Mouse (Mus musculus) neural tube, embryonic 15.5 days (tissue): Measurements from ENCODE around the gene Spint4. TPM values are rescaled to one million over a fixed set of nuclear protein-coding genes. Genes with fewer than 3 reads are reported as not detected.
A peak's percentile ranks its signal among the peaks of the same experiment; 100 is the strongest.

ENCODE experiments used
- ATAC-seq: fragments of 200-750 bp; cut with Nextera tagmentation; 2 replicates; pipeline ENCODE4 v1.8.0; 2017; ENCODE audit warnings: mild to moderate bottlenecking, moderate TSS enrichment, moderate library complexity; ENCODE audit not compliant: low FRiP score
- H3K27ac ChIP-seq: fragments of 300-500 bp; sonication (generic); replicated peaks from 2 replicates; pipeline ENCODE4 v1.5.1; 2015; ENCODE audit warnings: mild to moderate bottlenecking, inconsistent platforms
- H3K27me3 ChIP-seq: fragments of 300-500 bp; sonication (generic); replicated peaks from 2 replicates; pipeline ENCODE4 v1.6.1; 2015; ENCODE audit warnings: inconsistent platforms
- H3K36me3 ChIP-seq: fragments of 300-500 bp; sonication (generic); 2 replicates; pipeline ENCODE4 v1.6.1; 2015; ENCODE audit warnings: inconsistent platforms
- H3K4me1 ChIP-seq: fragments of 300-500 bp; sonication (generic); 2 replicates; pipeline ENCODE4 v1.6.1; 2015; ENCODE audit warnings: inconsistent platforms
- H3K4me2 ChIP-seq: fragments of 300-500 bp; sonication (generic); 2 replicates; pipeline ENCODE4 v1.6.1; 2015; ENCODE audit warnings: inconsistent platforms, mild to moderate bottlenecking, moderate library complexity
- H3K4me3 ChIP-seq: fragments of 300-500 bp; sonication (generic); replicated peaks from 2 replicates; pipeline ENCODE4 v1.5.1; 2015; ENCODE audit warnings: mild to moderate bottlenecking, inconsistent platforms
- H3K9ac ChIP-seq: fragments of 300-500 bp; sonication (generic); replicated peaks from 2 replicates; pipeline ENCODE4 v1.6.1; 2015; ENCODE audit warnings: mild to moderate bottlenecking, inconsistent platforms
- H3K9me3 ChIP-seq: fragments of 300-500 bp; sonication (generic); replicated peaks from 2 replicates; pipeline ENCODE4 v1.6.1; 2016; ENCODE audit warnings: inconsistent platforms
- WGBS: fragments of 180-500 bp; shearing (Covaris S2); methylation state at CpG from one replicate; pipeline ENCODE4 v1.1.7; 2015; ENCODE audit warnings: mixed read lengths; 5-methylcytosine and 5-hydroxymethylcytosine counted together
- polyA plus RNA-seq: library from polyadenylated mRNA; unstranded; fragments of >200 nt; fragmentation: Nextera tagmentation; extraction: Ambion mirVana; gene quantifications from 2 replicates; pipeline ENCODE4 v1.2.1, GENCODE M21; 2015

Spint4 gene
- polyA plus RNA-seq, 1 experiment from 2014 or later: not detected

GRCm38 (mm10) chr2:164734839-164735238 is 36.5 kb downstream of the Spint4 start:
- Histone ChIP-seq H3K9ac (no peak overlapping the region), H3K4me1 (no peaks in the 10 kb centered on the region), H3K9me3 (no peaks in the 10 kb centered on the region), H3K36me3 (no peaks in the 10 kb centered on the region), H3K27ac (no peak overlapping the region), H3K4me3 (no peak overlapping the region), H3K27me3 (no peaks in the 10 kb centered on the region; the same call in 1 of the 2 replicates), H3K4me2 (no peak overlapping the region)
- ATAC-seq: no peak
- 89% methylated on average over 5 of the region's 5 CpGs for WGBS

GRCm38 (mm10) chr2:164735446-164735845 is 37.1 kb downstream of the Spint4 start:
- Histone ChIP-seq H3K36me3 (no peaks in the 10 kb centered on the region), H3K9me3 (no peaks in the 10 kb centered on the region), H3K4me1 (no peaks in the 10 kb centered on the region), H3K9ac (no peak overlapping the region), H3K27ac (no peak overlapping the region), H3K27me3 (no peaks in the 10 kb centered on the region; the same call in 1 of the 2 replicates), H3K4me2 (no peak overlapping the region), H3K4me3 (no peak overlapping the region)
- ATAC-seq: no peak
- WGBS: 88% methylated on average over 5 of the region's 5 CpGs

- Histone ChIP-seq H3K36me3 (no peaks in the 10 kb centered on the region), H3K27ac (no peak overlapping the region), H3K9ac (no peak overlapping the region), H3K4me2 (no peak overlapping the region), H3K4me1 (no peaks in the 10 kb centered on the region), H3K9me3 (no peaks in the 10 kb centered on the region), H3K4me3 (no peak overlapping the region), H3K27me3 (no peaks in the 10 kb centered on the region)
- 76% methylated on average over 3 of the region's 3 CpGs for WGBS
- ATAC-seq: no peak
Observed at GRCm38 (mm10) chr2:164737377-164738090, 39.2 kb downstream of the Spint4 start.

GRCm38 (mm10) chr2:164739876-164740275 is 41.6 kb downstream of the Spint4 start:
- H3K27me3 ChIP-seq: no peaks in the 10 kb centered on the region
- H3K36me3 ChIP-seq: no peaks in the 10 kb centered on the region
- 71% methylated on average over 7 of the region's 7 CpGs for WGBS
- H3K27ac ChIP-seq: no peak overlapping the region
- peaks cover 1% of the 10 kb centered on the region for H3K4me1 ChIP-seq
- no peaks in the 10 kb centered on the region for H3K9me3 ChIP-seq
- no peak overlapping the region for H3K9ac ChIP-seq
- H3K4me2 ChIP-seq: no peak overlapping the region
- ATAC-seq: no peak
- no peak overlapping the region for H3K4me3 ChIP-seq

- peak overlapping the region; percentile 96 for H3K4me3 ChIP-seq
- no peaks in the 10 kb centered on the region for H3K9me3 ChIP-seq
- ATAC-seq: no peak
- peak overlapping the region; percentile 98 for H3K9ac ChIP-seq
- H3K36me3 ChIP-seq: peaks cover 14% of the 10 kb centered on the region
- peak overlapping the region; percentile 74 for H3K4me2 ChIP-seq
- H3K4me1 ChIP-seq: peaks cover 38% of the 10 kb centered on the region
- 73% methylated on average over 13 of the region's 13 CpGs for WGBS
- no peaks in the 10 kb centered on the region for H3K27me3 ChIP-seq
- no peak overlapping the region for H3K27ac ChIP-seq
Observed at GRCm38 (mm10) chr2:164744987-164745386, 46.7 kb downstream of the Spint4 start.

- Histone ChIP-seq H3K4me3 (peak within 1 kb of the TSS; percentile 96), H3K27ac (peak within 1 kb of the TSS; percentile 76), H3K9me3 (no peaks in the 10 kb centered on the region), H3K4me1 (peaks cover 39% of the 10 kb centered on the region), H3K36me3 (peaks cover 18% of the 10 kb centered on the region), H3K9ac (peak within 1 kb of the TSS; percentile 98), H3K4me2 (peak within 1 kb of the TSS; percentile 74), H3K27me3 (no peaks in the 10 kb centered on the region)
- under 1% methylated on average over 65 of the region's 70 CpGs for WGBS
- ATAC-seq: peak; percentile 95
Observed at GRCm38 (mm10) chr2:164745843-164746479, 47.7 kb downstream of the Spint4 start, which contains the start of the genes Wfdc3 and Dnttip1. Gene Wfdc3 (minus strand): TSS chr2:164745931. Gene Dnttip1 (plus strand): TSS chr2:164745983.

GRCm38 (mm10) chr2:164746693-164747092 is 48.4 kb downstream of the Spint4 start:
- no peak for ATAC-seq

GRCm38 (mm10) chr2:164748191-164748590 is 49.9 kb downstream of the Spint4 start:
- 80% methylated on average over 4 of the region's 4 CpGs for WGBS
- Histone ChIP-seq H3K4me2 (no peak overlapping the region), H3K36me3 (peaks cover 34% of the 10 kb centered on the region), H3K9me3 (no peaks in the 10 kb centered on the region), H3K27me3 (no peaks in the 10 kb centered on the region), H3K27ac (no peak overlapping the region), H3K4me1 (peaks cover 39% of the 10 kb centered on the region), H3K4me3 (no peak overlapping the region), H3K9ac (no peak overlapping the region)
- ATAC-seq: no peak

More at GRCm38 (mm10) chr2:164746693-164747092, 48.4 kb downstream of the Spint4 start:
- Histone ChIP-seq H3K36me3 (peaks cover 22% of the 10 kb centered on the region), H3K9ac (peak overlapping the region; percentile 98), H3K4me3 (peak overlapping the region; percentile 96), H3K4me2 (peak overlapping the region; percentile 74), H3K4me1 (peaks cover 39% of the 10 kb centered on the region), H3K9me3 (no peaks in the 10 kb centered on the region), H3K27ac (no peak overlapping the region), H3K27me3 (no peaks in the 10 kb centered on the region)
- 62% methylated on average over 8 of the region's 8 CpGs for WGBS

GRCm38 (mm10) chr2:164748991-164749390 is 50.7 kb downstream of the Spint4 start:
- H3K4me1 ChIP-seq: peaks cover 39% of the 10 kb centered on the region

More at GRCm38 (mm10) chr2:164748991-164749390, 50.7 kb downstream of the Spint4 start:
- H3K27ac ChIP-seq: no peak overlapping the region
- no peak overlapping the region for H3K4me2 ChIP-seq
- no peaks in the 10 kb centered on the region for H3K9me3 ChIP-seq
- H3K36me3 ChIP-seq: peaks cover 40% of the 10 kb centered on the region
- no peak overlapping the region for H3K9ac ChIP-seq
- ATAC-seq: no peak
- no peaks in the 10 kb centered on the region for H3K27me3 ChIP-seq
- H3K4me3 ChIP-seq: no peak overlapping the region
- WGBS: 88% methylated on average over 6 of the region's 6 CpGs

Other genes with a start within 250 kb of the Spint4 start
- 86.8 and 92.7 TPM in 2 replicates for gene Sys1, start 241.5 kb upstream of the Spint4 start, polyA plus RNA-seq
- 4.5 and 5.8 TPM in 2 replicates for gene Gm20458, start 237.5 kb upstream of the Spint4 start, polyA plus RNA-seq
- not detected in 2 replicates for gene Trp53tg5, start 224.8 kb upstream of the Spint4 start, polyA plus RNA-seq
- gene Dbndd2, start 212.4 kb upstream of the Spint4 start, polyA plus RNA-seq: 22.2 and 25.3 TPM in 2 replicates
- gene Pigt, start 201.0 kb upstream of the Spint4 start, polyA plus RNA-seq: 88.8 and 92.2 TPM in 2 replicates
- gene Wfdc2, start 136.1 kb upstream of the Spint4 start, polyA plus RNA-seq: 1.6 and 10.4 TPM in 2 replicates
- gene Spint3, start 125.0 kb upstream of the Spint4 start, polyA plus RNA-seq: not detected in 2 replicates
- 0.31 TPM in 1 of 2 replicates, not detected in the other for gene Wfdc6a, start 113.1 kb upstream of the Spint4 start, polyA plus RNA-seq
- not detected in 2 replicates for gene Eppin, start 104.9 kb upstream of the Spint4 start, polyA plus RNA-seq
- not detected in 2 replicates for gene Wfdc6b, start 85.0 kb upstream of the Spint4 start, polyA plus RNA-seq
- gene Wfdc8, start 84.9 kb upstream of the Spint4 start, polyA plus RNA-seq: not detected in 2 replicates
- gene Wfdc16, start 59.7 kb upstream of the Spint4 start, polyA plus RNA-seq: not detected in 2 replicates
- not detected in 2 replicates for gene Wfdc10, start 42.5 kb upstream of the Spint4 start, polyA plus RNA-seq
- gene Wfdc9, start 41.9 kb upstream of the Spint4 start, polyA plus RNA-seq: not detected in 2 replicates
- gene Wfdc11, start 24.4 kb upstream of the Spint4 start, polyA plus RNA-seq: not detected in 2 replicates
- not detected in 2 replicates for gene Wfdc13, start 13.4 kb upstream of the Spint4 start, polyA plus RNA-seq
- not detected in 2 replicates for gene Spint5, start 16.8 kb downstream of the Spint4 start, polyA plus RNA-seq
- gene Wfdc3, start 47.4 kb downstream of the Spint4 start, polyA plus RNA-seq: 1.1 and 1.3 TPM in 2 replicates
- 51.0 and 56.4 TPM in 2 replicates for gene Dnttip1, start 47.5 kb downstream of the Spint4 start, polyA plus RNA-seq
- 42.8 and 134 TPM in 2 replicates for gene Ube2c, start 71.4 kb downstream of the Spint4 start, polyA plus RNA-seq
- gene Tnnc2, start 81.5 kb downstream of the Spint4 start, polyA plus RNA-seq: 27.5 and 55.6 TPM in 2 replicates
- gene Snx21, start 87.3 kb downstream of the Spint4 start, polyA plus RNA-seq: 41.3 and 46.6 TPM in 2 replicates
- gene Acot8, start 106.4 kb downstream of the Spint4 start, polyA plus RNA-seq: 24.1 and 26.4 TPM in 2 replicates
- gene Zswim3, start 106.6 kb downstream of the Spint4 start, polyA plus RNA-seq: 14.9 and 16.2 TPM in 2 replicates
- gene Zswim1, start 124.2 kb downstream of the Spint4 start, polyA plus RNA-seq: 23.7 and 25.4 TPM in 2 replicates
- gene Spata25, start 130.0 kb downstream of the Spint4 start, polyA plus RNA-seq: not detected in 2 replicates
- 99.9 and 113 TPM in 2 replicates for gene Ctsa, start 134.4 kb downstream of the Spint4 start, polyA plus RNA-seq
- gene Neurl2, start 135.0 kb downstream of the Spint4 start, polyA plus RNA-seq: 6.8 and 7.1 TPM in 2 replicates
- 117 and 192 TPM in 2 replicates for gene Pltp, start 159.2 kb downstream of the Spint4 start, polyA plus RNA-seq
- gene Pcif1, start 180.8 kb downstream of the Spint4 start, polyA plus RNA-seq: 79.9 and 85.2 TPM in 2 replicates
- gene Zfp335, start 213.3 kb downstream of the Spint4 start, polyA plus RNA-seq: 13.3 and 13.8 TPM in 2 replicates
- gene Mmp9, start 242.3 kb downstream of the Spint4 start, polyA plus RNA-seq: 23.8 and 25.6 TPM in 2 replicates